24 mouse cellular contexts compared by ENCODE assay signal in the genomic region with DNA sequence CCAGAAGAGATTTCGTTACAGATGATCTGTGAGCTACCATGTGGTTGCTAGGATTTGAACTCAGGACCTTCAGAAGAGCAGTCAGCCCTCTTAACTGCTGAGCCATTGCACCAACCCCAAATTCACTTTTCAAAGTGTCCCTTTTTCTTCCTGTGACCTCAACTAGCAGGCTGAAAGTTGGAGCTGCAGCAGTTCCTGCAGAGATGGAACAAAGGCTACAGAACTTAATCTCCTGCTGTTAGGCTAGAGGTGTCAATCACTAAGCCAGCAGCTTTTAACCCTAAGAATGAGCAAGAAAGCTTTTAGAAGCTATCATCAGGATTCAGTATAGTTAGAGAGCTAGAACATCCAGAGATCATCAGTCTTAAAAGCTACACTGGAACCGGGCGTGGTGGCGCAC. TPM values are rescaled to one million over a fixed set of nuclear protein-coding genes. Genes with fewer than 3 reads are reported as not detected.
"Had no signal": no experiment of that assay in that cellular context is flagged by ENCODE, and none has a peak within 500 bp of the region (broad histone marks: within the 10 kb centered on the region; RNA-seq: fewer than 3 reads in every experiment).

No protein-coding gene starts in this region.

- H3K36me3 ChIP-seq: midbrain, embryonic 10.5 days; midbrain, embryonic 12.5 days; neural tube, embryonic 13.5 days; neural tube, embryonic 15.5 days had no signal

- DNase-seq: lung, adult 18-20 months; lung, embryonic 14.5 days; lung, postnatal 10 days; lung, postnatal 4 days; midbrain, embryonic 14.5 days; retina, postnatal 1 day; right cerebral cortex, adult 18-20 months; right cerebral cortex, postnatal 25 days; right cerebral cortex, postnatal 4 days; spleen, adult 18-20 months; thymus, adult 18-20 months; thymus, postnatal 14 days; thymus, postnatal 36 days had no signal

- H3K9me3 ChIP-seq: midbrain, embryonic 10.5 days; midbrain, embryonic 12.5 days; neural tube, embryonic 15.5 days had no signal

- H3K27ac ChIP-seq: midbrain, embryonic 10.5 days; midbrain, embryonic 12.5 days; neural tube, embryonic 13.5 days; neural tube, embryonic 15.5 days had no signal

- H3K27me3 ChIP-seq: midbrain, embryonic 12.5 days; neural tube, embryonic 13.5 days; neural tube, embryonic 15.5 days had no signal

- H3K4me1 ChIP-seq: midbrain, embryonic 10.5 days; midbrain, embryonic 12.5 days; neural tube, embryonic 13.5 days; neural tube, embryonic 15.5 days had no signal

- H3K4me3 ChIP-seq: midbrain, embryonic 10.5 days; midbrain, embryonic 12.5 days; myocyte; neural tube, embryonic 13.5 days; neural tube, embryonic 15.5 days had no signal

RNA-seq across cellular contexts. Expression of a gene that starts 54.3 kb away (rescaled TPM):
- total RNA-seq: megakaryocyte-erythroid progenitor cell, adult 5-6 weeks had no signal
- polyA plus RNA-seq: lung, embryonic 14.5 days; lung, embryonic 16.5 days; midbrain, embryonic 10.5 days; midbrain, embryonic 12.5 days; midbrain, embryonic 14.5 days; midbrain, embryonic 16.5 days; myocyte; neural tube, embryonic 11.5 days; neural tube, embryonic 13.5 days; neural tube, embryonic 15.5 days; stomach, embryonic 14.5 days; stomach, embryonic 16.5 days had no signal
